Mouse (Mus musculus): ENCODE data around the gene Stra6l.

Stra6l gene

GRCm38 (mm10) chr4:45848109-45848824 lies at the start of gene Stra6l:
TSS of gene Stra6l (plus strand) at chr4:45848664.
- DNase-seq (ENCODE audit: low read depth, low spot score) = no peak

GRCm38 (mm10) chr4:45798964-45799363 lies 49.5 kb upstream of the Stra6l start, which contains the start of gene Aldh1b1:
TSS of gene Aldh1b1 (plus strand) at chr4:45799022.
- DNase-seq (ENCODE audit: low read depth, low spot score) = peak; percentile 78

GRCm38 (mm10) chr4:45799956-45800537 lies 48.4 kb upstream of the Stra6l start:
- DNase-seq (ENCODE audit: low read depth, low spot score) = no peak

GRCm38 (mm10) chr4:45802900-45803299 lies 45.6 kb upstream of the Stra6l start:
- no peak for DNase-seq (ENCODE audit: low read depth, low spot score)

GRCm38 (mm10) chr4:45808034-45808433 lies 40.4 kb upstream of the Stra6l start:
- DNase-seq (ENCODE audit: low read depth, low spot score) = no peak

- DNase-seq (ENCODE audit: low read depth, low spot score) = peak; percentile 60
These were observed 37.2 kb upstream of the Stra6l start for GRCm38 (mm10) chr4:45811250-45811649.

- DNase-seq (ENCODE audit: low read depth, low spot score) = peak; percentile 94
These were observed 32.9 kb upstream of the Stra6l start for GRCm38 (mm10) chr4:45815542-45815941.

- no peak for DNase-seq (ENCODE audit: low read depth, low spot score)
These were observed 29.7 kb upstream of the Stra6l start for GRCm38 (mm10) chr4:45818814-45819207.

GRCm38 (mm10) chr4:45819208-45819931 lies 29.1 kb upstream of the Stra6l start:
- DNase-seq (ENCODE audit: low read depth, low spot score) = peak; percentile 86

GRCm38 (mm10) chr4:45820074-45820830 lies 28.2 kb upstream of the Stra6l start:
- DNase-seq (ENCODE audit: low read depth, low spot score) = peak; percentile 77

- no peak for DNase-seq (ENCODE audit: low read depth, low spot score)
These were observed 26.5 kb upstream of the Stra6l start for GRCm38 (mm10) chr4:45821995-45822394.

- peak; percentile 36 for DNase-seq (ENCODE audit: low read depth, low spot score)
These were observed 25.5 kb upstream of the Stra6l start for GRCm38 (mm10) chr4:45822781-45823575.

GRCm38 (mm10) chr4:45824049-45824760 lies 24.3 kb upstream of the Stra6l start:
- no peak for DNase-seq (ENCODE audit: low read depth, low spot score)

GRCm38 (mm10) chr4:45824761-45825556 lies 23.5 kb upstream of the Stra6l start:
- no peak for DNase-seq (ENCODE audit: low read depth, low spot score)

- peak; percentile 70 for DNase-seq (ENCODE audit: low read depth, low spot score)
These were observed 22.0 kb upstream of the Stra6l start, which contains the start of gene Igfbpl1 for GRCm38 (mm10) chr4:45826275-45827040. TSS of gene Igfbpl1 (minus strand) at chr4:45826923.

- DNase-seq (ENCODE audit: low read depth, low spot score) = no peak
These were observed 18.3 kb upstream of the Stra6l start for GRCm38 (mm10) chr4:45829907-45830759.

- no peak for DNase-seq (ENCODE audit: low read depth, low spot score)
These were observed 16.5 kb upstream of the Stra6l start for GRCm38 (mm10) chr4:45831996-45832395.

- peak; percentile 87 for DNase-seq (ENCODE audit: low read depth, low spot score)
These were observed 15.0 kb upstream of the Stra6l start for GRCm38 (mm10) chr4:45833461-45833860.

Data from R1 (cell line).